Mouse (Mus musculus) thymus, postnatal 10 days (tissue): Measurements from ENCODE around the gene Kmt5c.
A peak's percentile ranks its signal among the peaks of the same experiment; 100 is the strongest.
"Not testable (repeated sequence)": the region's sequence is repeated elsewhere in the genome, so short reads cannot be mapped to it uniquely, and the experiment has no call there.

ENCODE experiments used
- DNase-seq, 2 experiments: peaks; one replicate each; pipeline ENCODE4 v3.0.0; 2021; ENCODE audit warnings: low spot score in 2 of 2

The Kmt5c gene

GRCm38 (mm10) chr7:4789436-4789935 is 49.6 kb downstream of the Kmt5c start, which contains the start of gene Tmem238:
Gene Tmem238 (minus strand): TSS chr7:4789656.
- no peak for DNase-seq

GRCm38 (mm10) chr7:4792278-4793212 is 52.6 kb downstream of the Kmt5c start, which contains the start of gene Rpl28:
Gene Rpl28 (plus strand): TSS chr7:4792874.
- DNase-seq: peak; percentile 91 to 92

GRCm38 (mm10) chr7:4793248-4793647 is 53.3 kb downstream of the Kmt5c start:
- not testable (repeated sequence) for DNase-seq

- no peak for DNase-seq
These were observed 53.8 kb downstream of the Kmt5c start for GRCm38 (mm10) chr7:4793674-4794073.

- DNase-seq: no peak
These were observed 54.8 kb downstream of the Kmt5c start for GRCm38 (mm10) chr7:4794631-4795168.

GRCm38 (mm10) chr7:4795767-4796433 is 56.0 kb downstream of the Kmt5c start:
- no peak for DNase-seq
